Mouse (Mus musculus): ENCODE data around the gene Lrrc25.
"Not testable (repeated sequence)": the region's sequence is repeated elsewhere in the genome, so short reads cannot be mapped to it uniquely, and the experiment has no call there.

Lrrc25 gene

GRCm38 (mm10) chr8:70615894-70616293 is at the start of gene Lrrc25:
Gene Lrrc25 (plus strand): TSS chr8:70616155.
- peak; percentile 8 for DNase-seq

- DNase-seq, result no peak
Measured at GRCm38 (mm10) chr8:70570360-70570759, 45.6 kb upstream of the Lrrc25 start.

- DNase-seq, result no peak
Measured at GRCm38 (mm10) chr8:70570990-70571389, 45.0 kb upstream of the Lrrc25 start.

GRCm38 (mm10) chr8:70574302-70574701 is 41.7 kb upstream of the Lrrc25 start:
- DNase-seq, result no peak

- DNase-seq, result peak; percentile 88
Measured at GRCm38 (mm10) chr8:70574915-70575314, 41.0 kb upstream of the Lrrc25 start.

GRCm38 (mm10) chr8:70577207-70577606 is 38.7 kb upstream of the Lrrc25 start:
- DNase-seq, result no peak

- DNase-seq, result no peak
Measured at GRCm38 (mm10) chr8:70583476-70584387, 32.2 kb upstream of the Lrrc25 start.

- DNase-seq, result no peak
Measured at GRCm38 (mm10) chr8:70584606-70585257, 31.2 kb upstream of the Lrrc25 start.

- peak; percentile 84 for DNase-seq
Measured at GRCm38 (mm10) chr8:70585258-70585652, 30.7 kb upstream of the Lrrc25 start.

- not testable (repeated sequence) for DNase-seq
Measured at GRCm38 (mm10) chr8:70587955-70588354, 28.0 kb upstream of the Lrrc25 start.

- no peak for DNase-seq
Measured at GRCm38 (mm10) chr8:70591569-70591968, 24.4 kb upstream of the Lrrc25 start.

GRCm38 (mm10) chr8:70593173-70593572 is 22.8 kb upstream of the Lrrc25 start:
- DNase-seq, result peak; percentile 69

GRCm38 (mm10) chr8:70593961-70594609 is 21.9 kb upstream of the Lrrc25 start, which contains the start of gene Isyna1:
Gene Isyna1 (plus strand): TSS chr8:70594373.
- DNase-seq, result peak; percentile 95

- DNase-seq, result peak; percentile 71
Measured at GRCm38 (mm10) chr8:70594621-70595564, 21.1 kb upstream of the Lrrc25 start.

- no peak for DNase-seq
Measured at GRCm38 (mm10) chr8:70595811-70596210, 20.1 kb upstream of the Lrrc25 start.

- DNase-seq, result peak; percentile 53
Measured at GRCm38 (mm10) chr8:70596216-70596615, 19.7 kb upstream of the Lrrc25 start.

GRCm38 (mm10) chr8:70596775-70597416 is 19.1 kb upstream of the Lrrc25 start:
- peak; percentile 50 for DNase-seq

- peak; percentile 48 for DNase-seq
Measured at GRCm38 (mm10) chr8:70597417-70598272, 18.3 kb upstream of the Lrrc25 start.

GRCm38 (mm10) chr8:70598283-70598682 is 17.7 kb upstream of the Lrrc25 start:
- DNase-seq, result peak; percentile 92

GRCm38 (mm10) chr8:70598722-70599121 is 17.2 kb upstream of the Lrrc25 start:
- DNase-seq, result peak; percentile 53

All from kidney, postnatal 10 days (tissue).